Mouse (Mus musculus): ENCODE results near the gene Rexo4.

Rexo4 gene

GRCm38 (mm10) chr2:26963923-26964723, at the start of gene Rexo4:
Rexo4 (minus strand) TSS chr2:26964386.
- peak; percentile 94 for DNase-seq

- peak; percentile 86 for DNase-seq
Observed at GRCm38 (mm10) chr2:27009714-27010244, 45.6 kb upstream of the Rexo4 start, which contains the start of gene Cacfd1. Cacfd1 (plus strand) TSS chr2:27009926.

- DNase-seq = no peak
Observed at GRCm38 (mm10) chr2:27007701-27008100, 43.5 kb upstream of the Rexo4 start.

GRCm38 (mm10) chr2:27006255-27006654, 42.1 kb upstream of the Rexo4 start:
- DNase-seq = no peak

GRCm38 (mm10) chr2:26997993-26998392, 33.8 kb upstream of the Rexo4 start:
- DNase-seq = no peak

- no peak for DNase-seq
Observed at GRCm38 (mm10) chr2:26997498-26997897, 33.3 kb upstream of the Rexo4 start.

- DNase-seq = no peak
Observed at GRCm38 (mm10) chr2:26993936-26994335, 29.8 kb upstream of the Rexo4 start.

DNA sequence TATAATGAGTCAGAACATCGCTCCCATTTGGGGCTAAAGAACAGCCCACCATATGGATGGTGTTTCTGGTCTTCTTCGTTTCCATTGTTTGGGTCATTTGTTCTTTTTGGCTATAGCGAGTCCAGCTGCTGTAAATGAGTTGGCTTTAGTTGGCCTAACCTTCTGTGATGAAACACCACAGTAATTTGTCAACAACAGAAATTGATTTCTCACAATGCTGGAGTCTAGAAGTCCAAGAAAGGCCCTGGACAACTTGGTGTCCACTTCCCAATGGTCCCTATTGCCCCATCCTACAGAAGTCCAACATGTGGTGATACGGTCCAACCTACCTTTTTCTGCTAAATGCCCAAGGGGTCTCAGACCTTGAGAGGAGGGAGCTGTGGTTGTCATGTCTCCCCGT, 20.5 kb upstream of the Rexo4 start:
- no peak for DNase-seq

- no peak for DNase-seq
Observed at GRCm38 (mm10) chr2:26984179-26984578, 20.0 kb upstream of the Rexo4 start.

- no peak for DNase-seq
Observed at GRCm38 (mm10) chr2:26980361-26980760, 16.2 kb upstream of the Rexo4 start.

- no peak for DNase-seq
Observed at GRCm38 (mm10) chr2:26973960-26974359, 9.8 kb upstream of the Rexo4 start.

DNA sequence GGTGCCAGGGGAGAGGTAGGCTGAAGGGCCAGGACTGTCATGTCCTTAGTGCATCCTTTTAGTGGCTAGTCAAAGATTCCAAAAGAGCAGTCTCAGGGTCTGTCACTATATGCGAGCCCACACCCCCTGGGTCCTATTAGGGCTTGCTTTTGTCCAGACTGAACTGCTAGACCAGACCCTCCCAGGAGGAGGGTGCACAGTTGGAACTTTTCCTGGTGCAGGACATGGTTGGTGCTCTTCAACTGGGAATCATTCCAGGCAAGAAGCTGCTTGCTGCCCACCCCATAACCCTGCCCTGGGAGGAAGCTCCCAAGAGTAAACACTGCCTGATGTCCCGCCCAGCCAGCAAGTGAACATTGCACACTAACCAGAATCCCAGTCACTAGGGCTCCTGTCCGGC, 8.9 kb upstream of the Rexo4 start, which contains the start of gene Adamts13:
Gene Adamts13 (plus strand): TSS at position 301 of the 400 bp plus-strand sequence.
- no peak for DNase-seq

- no peak for DNase-seq
Observed at GRCm38 (mm10) chr2:26967262-26967661, 3.1 kb upstream of the Rexo4 start.

- no peak for DNase-seq
Observed at GRCm38 (mm10) chr2:26964724-26965370, 661 bp upstream of the Rexo4 start.

DNA sequence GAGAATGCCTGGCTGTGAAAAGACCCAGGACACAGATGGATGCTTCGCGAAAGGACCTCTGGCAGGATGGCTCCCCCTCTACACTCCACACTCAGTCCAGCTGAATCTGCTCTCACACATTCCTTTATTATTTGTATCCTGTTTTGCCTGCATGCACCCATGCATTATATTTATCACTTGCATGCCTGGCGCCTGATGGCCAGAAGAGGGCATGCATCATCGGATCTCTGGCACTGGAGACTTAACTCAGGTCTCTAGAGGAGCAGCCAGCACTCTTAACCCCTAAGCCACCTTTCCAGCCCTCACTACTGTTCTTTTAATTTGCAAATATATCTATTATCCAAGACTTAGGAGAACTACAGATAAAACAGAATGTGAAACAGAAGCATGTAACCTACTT, 3.4 kb downstream of the Rexo4 start:
- no peak for DNase-seq

DNA sequence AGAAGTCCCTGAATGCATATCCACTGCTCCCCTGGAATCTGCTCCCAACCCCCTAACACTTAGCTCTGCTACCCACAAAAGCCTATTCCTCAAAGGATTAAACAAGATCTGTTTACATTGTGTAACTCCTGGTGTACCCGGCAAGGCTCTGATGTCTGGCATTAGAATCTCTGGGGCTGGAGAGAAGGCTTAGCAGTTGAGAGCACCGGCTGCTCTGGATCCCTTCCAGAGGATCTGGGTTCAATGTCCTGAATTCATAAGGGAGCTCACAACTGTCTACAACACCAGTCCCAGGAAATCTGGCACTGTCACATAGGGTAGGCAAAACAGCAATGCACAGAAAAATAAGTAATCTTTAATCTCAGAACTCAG, 6.7 kb downstream of the Rexo4 start:
- no peak for DNase-seq

DNA sequence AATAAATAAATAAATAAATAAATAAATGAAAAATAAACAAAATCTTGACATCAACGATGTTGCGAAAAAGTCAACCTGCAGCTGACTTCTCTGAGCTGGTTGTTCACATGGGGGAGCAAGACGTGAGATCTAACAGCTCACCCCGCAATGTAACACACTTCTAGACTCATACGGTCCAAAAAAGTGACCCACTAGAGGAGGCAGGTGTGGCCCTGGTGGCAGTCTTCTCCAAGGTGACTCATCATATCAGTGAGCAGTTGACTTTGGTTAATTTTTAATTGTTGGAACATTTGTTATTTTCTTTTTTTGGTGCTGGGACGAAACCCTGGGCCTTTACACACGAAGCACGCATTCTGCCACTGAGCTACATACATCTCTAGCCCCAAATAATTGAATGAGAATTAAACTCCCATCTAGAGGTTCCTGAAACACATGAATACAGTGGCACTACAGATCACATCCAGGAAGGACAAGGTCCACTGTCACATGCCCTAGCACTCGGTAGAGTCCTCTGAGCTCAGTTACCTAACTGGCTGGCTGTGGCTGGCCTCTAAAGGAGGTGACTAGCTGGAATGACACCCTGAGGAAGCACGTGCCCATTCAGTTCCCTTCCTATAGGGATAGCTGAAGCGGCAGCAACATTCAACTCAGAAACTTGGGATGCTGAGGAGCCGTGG, 7.2 kb downstream of the Rexo4 start:
- DNase-seq = no peak

GRCm38 (mm10) chr2:26954735-26955395, 9.3 kb downstream of the Rexo4 start:
- DNase-seq = no peak

DNA sequence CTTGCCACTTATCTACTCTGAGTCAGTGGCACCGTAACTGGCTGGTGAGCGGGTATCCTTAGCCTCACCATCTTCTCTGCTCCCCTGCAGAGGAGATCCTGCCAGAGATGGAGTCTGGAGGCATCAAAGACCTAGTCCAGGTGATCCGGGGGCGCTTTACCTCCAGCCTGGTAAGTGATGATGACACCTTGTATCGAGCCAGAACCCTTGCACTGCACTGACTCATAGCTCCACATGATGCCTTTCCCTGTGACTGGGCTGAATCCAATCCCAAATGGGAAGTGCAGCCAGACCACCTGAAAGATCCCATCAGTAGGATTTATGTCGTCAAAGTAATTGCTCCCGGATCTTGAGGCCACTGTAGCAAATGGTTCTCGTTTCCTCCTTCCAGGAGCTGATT, 11.3 kb downstream of the Rexo4 start:
- no peak for DNase-seq

DNA sequence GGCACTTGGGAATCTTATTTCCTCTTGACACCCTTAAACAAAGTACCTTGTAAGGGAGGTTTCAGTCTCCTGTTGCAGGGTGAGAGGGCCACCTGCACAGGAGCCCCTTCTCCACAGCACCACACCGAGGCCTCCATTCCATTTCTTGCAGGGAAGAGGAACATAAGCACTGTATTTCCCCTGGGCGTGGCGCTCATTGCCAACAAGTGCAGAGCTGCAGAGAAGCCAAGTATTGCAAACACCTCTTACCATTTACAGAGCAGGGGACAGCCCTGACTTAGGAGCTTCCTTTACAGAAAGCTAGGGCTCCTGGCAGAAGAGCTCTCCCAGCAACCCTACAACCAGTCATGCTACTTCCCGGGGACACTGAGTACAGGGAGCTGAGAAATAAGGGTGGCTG, 12.0 kb downstream of the Rexo4 start:
- DNase-seq = no peak

- peak; percentile 49 for DNase-seq
Observed at GRCm38 (mm10) chr2:26951346-26951905, 12.8 kb downstream of the Rexo4 start.

DNA sequence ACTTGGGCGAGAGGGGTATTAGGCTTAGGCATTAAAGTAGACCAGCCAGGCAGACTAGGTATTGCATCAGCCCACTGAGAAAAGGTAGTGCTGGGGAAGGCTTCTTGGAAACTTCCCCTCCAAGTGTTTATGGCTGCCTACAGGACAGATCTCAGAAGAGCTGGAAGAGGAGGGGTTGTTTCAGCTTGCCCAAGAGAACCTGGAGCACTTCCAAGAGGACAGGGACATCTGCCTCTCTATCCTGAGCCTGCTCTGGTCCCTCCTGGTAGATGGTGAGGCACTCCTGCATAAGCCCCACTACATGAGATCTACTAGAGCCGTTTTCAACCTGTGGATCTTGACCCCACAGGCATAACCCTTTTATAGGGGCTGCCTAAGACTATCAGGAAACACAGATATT, 13.8 kb downstream of the Rexo4 start:
- DNase-seq = peak; percentile 41

DNA sequence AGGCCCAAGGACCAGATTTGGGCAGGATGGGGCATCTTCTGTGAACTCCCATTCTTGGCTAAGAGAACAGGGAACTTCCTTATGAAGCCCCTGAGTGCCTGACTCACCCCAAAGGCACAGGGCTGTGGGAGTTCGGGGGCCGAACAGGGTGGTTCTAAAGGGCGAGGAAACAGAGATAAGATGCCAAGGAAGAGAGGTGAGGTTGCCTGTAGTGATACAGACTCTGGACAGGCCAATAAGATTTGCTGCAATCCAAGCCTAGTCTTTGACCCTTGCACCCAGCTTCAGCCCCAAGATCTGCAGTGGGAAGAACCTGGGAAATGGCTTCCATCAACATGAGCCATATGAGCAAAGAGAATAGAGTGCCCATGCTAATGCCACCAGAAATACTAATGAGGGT, 20.9 kb downstream of the Rexo4 start:
- no peak for DNase-seq

Measured in cerebellum, adult 11-12 months (tissue).